Mouse (Mus musculus) kidney, postnatal 4 days (tissue): Measurements from ENCODE around the gene Zmiz1.

Experiments used
- DNase-seq, 2 experiments: peaks; one replicate each; pipeline ENCODE4 v3.0.0; 2021; ENCODE audit warnings: mixed read lengths in 2 of 2

Gene Zmiz1

DNA sequence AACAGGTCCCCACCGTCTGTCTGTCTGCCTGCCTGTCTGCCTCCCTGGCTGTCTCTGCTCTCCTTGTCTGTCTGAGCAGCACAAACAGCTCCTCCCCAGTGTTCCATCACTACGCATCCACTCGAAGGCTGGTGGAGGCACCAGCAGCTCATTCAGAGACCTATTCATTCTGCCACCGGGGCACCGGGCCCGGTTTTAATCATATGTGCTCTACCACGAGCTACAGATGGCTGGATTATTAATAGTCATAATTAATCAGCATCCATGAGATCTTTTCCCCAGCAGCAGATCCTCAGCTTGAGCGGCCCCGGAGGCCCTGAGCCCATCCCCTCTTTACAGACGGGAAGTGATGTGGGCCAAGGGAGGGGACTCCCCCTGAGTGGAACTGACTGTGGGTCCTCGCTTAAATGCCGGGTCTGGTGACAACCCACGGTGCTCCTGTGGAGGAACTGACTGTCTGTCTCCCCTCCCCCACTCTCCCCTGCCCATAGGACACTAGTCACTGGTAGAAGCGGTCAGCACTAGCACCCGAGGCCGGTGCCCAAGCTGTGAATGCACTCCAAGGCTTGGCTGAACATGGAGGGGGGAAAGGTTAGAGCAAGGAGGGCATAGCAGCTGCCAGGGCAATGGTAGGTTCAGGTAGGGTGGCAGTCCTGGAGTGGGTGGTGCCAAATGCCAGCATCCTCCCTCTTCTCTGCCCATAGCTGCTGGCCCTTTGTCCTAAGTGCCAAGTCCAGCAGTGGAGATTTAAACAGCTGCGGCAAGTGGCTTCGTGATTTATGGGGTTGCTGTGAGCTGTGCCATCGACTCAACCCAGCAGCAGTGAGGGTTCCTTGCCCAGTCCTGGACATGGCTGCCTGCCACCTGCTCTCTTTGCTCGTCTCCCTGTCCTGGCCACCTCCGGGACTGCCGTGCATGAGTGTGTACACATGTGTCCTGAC, 34.6 kb downstream of the Zmiz1 start:
- DNase-seq = peak in 1 of 2 experiments; percentile 63

GRCm38 (mm10) chr14:25494778-25495177, 35.8 kb downstream of the Zmiz1 start:
- no peak for DNase-seq

DNA sequence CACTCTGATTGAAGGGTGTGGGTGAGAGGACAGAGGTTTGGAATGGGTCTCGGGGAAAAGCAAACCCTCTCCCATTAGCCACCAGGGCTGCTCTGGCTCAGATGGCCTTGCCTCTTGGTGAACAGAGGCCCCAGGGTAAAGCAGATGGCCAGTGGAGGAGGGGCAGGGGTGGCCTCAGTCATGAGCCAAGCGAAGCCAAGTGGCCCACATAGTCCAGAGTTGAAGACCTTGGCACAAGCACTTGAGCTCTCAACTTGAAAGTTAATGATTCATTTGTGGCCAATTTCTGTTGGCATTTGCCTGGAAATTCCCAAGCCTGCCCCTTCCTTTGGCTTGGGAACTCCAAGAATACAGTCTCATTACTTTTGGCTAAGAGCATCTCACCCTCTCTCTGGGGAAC, 37.1 kb downstream of the Zmiz1 start:
- peak in 1 of 2 experiments; percentile 64 for DNase-seq

GRCm38 (mm10) chr14:25496989-25497388, 38.0 kb downstream of the Zmiz1 start:
- no peak for DNase-seq

GRCm38 (mm10) chr14:25497596-25497995, 38.6 kb downstream of the Zmiz1 start:
- DNase-seq = peak in 1 of 2 experiments; percentile 64

DNA sequence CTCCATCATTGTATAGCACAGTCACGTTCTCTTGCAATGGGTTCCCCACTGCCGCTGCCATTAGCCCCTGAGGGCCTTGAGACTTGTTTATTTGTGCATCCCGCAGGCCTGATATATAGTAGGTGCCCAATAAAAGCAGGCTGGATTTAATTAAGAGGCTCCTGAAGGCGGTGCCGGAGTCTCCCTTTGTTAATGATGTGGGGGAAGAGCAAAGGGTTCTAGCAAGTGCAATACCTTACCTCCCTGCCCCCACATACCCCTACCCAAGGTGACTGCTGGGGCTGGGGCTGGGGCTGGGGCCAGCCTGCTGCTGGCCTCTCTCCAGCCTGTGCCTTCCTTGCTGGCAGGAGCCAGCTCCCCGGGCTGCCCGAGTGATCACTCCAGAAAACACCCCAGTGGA, 39.4 kb downstream of the Zmiz1 start:
- DNase-seq = no peak

- DNase-seq = no peak
Observed at GRCm38 (mm10) chr14:25499526-25499925, 40.5 kb downstream of the Zmiz1 start.

- no peak for DNase-seq
Observed at GRCm38 (mm10) chr14:25500511-25501120, 41.6 kb downstream of the Zmiz1 start.

DNA sequence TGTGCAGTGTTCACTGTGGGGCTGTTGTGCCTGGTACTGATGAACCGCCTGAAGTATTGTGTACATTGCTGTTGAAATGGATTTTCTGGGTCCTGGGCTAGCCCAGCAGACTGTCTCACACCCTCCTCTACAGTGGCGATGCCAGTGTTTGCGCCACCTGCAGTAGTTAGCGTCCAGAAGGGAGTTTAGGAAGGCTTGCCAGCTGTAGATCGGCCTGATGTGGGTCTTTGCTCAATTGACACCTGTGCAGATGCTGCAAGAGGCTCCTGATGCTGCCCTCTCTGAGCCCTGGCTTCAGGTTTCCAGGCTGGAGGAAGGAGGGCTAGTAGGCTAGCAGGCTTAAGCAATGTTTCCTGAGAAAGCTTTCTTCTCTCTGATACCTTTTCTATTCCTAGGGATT, 42.5 kb downstream of the Zmiz1 start:
- DNase-seq = no peak

DNA sequence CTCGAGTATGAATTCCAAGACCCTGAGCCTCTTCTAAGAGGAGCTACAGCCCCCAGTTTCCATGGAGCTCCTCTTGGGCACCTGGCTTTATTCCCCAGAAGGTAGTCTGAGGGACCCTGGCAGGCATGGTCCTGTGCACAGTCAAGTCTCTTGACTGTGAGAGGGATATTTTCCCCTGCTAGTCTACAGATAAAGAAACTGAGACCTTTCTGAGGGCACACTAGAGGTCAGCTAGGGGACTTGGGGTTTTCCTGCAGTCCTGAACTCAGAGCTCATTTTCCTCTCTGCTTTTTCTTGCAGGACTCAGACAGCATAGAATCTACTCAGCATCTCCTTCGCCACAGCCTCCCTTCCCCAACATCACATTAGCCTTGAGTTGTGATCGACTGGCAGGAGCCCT, 43.4 kb downstream of the Zmiz1 start:
- no peak for DNase-seq

DNA sequence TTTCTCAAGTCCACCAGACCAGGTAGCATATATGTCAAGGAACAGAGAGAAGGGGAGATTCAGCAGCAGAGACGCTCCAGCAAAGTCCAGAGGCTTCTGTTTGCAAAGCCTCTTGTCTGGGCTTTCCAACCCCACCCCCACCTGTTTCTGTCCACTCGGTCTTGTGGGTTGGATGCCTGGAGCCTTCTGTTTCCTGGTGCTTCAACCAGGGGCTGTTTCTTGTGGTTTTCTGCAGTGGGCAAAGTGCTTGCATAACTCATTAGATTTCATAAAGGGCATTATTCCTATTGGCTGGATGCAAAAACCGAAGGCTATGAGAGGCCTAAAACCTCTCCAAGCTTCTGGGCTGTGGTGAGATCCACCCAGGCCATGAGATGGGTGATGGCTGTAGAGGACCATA, 45.3 kb downstream of the Zmiz1 start:
- DNase-seq = no peak

GRCm38 (mm10) chr14:25505201-25505671, 46.3 kb downstream of the Zmiz1 start:
- no peak for DNase-seq

DNA sequence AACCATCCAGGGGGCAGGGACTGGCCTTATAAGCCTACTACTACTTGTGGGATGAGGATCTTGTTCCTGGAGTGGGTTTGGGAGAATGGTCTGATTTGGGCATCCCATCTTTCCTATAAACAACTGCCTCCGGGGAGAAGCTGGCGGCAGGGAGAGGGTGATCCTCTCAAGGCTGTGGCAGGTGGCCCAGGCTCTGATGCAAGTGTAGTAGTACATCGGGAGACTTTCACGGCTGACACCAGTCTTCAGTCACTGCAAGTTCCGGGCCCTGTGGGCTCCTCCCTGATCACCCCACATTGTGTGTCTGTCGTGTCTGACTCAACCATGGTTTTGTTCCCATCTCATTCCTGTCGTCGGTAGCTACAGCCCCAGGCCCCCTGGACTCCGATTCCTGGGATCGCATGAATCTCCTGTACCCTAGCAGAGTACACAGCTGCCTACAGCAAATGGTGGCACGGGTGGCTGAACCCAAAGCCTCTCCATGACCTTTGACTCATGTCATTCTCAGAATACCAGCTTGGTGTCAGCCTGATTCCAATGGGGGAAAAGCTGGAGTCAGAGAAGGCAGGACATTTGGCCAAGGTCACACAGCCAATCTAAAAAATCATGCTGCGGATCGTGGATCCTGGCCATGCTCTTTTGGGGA, 49.2 kb downstream of the Zmiz1 start:
- DNase-seq = no peak

DNA sequence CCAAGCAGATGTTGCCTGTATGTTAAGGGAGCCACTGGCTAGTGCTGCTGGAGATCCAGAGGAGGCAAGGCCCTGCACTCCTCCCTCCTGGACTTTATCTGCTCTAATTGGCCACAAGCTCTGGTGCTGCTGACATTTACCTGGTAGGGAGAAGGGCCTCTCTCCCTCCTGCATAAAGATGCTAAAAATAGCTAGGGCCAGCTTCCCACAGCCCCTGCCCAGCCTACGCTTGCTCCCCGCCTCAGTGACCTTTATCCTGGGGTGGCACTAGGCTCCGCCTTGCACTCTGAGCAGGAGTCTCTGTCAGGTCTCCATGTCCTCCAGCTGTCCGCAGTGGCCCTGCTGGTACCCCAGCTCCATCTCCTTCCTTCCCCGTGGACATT, 49.8 kb downstream of the Zmiz1 start:
- no peak for DNase-seq

DNA sequence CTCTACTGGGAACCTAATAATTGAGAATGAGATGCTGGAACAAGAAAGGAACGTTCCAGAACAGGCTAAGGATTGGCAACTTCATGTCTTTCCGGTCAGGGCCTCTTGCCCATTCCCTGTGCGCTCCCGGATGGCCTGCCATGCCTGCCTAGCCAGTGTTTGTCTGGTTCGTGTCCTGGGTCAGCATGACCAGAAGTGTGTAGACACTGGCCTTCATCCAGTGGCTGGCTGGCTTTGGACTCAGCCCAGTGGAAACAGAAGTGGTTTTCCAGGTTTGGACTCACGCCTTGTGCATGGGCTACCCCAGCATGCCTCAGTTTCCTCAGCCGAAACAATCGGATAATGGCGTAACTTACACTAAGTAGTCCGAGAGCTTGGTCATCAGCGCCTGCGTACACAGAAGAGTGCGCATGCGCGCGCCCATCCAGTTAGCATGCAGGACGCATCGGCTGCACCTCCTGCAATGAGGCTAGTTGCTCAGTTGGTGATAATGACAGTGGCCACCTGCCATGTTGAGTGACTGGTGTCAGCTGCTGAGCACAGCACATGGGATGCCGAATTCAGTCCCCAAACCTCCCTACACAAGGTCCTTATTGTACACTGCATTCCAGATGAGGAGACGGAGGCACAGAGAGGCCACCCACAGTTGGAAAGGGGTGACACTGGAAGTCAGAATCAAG, 50.6 kb downstream of the Zmiz1 start:
- DNase-seq = no peak

GRCm38 (mm10) chr14:25510362-25510761, 51.4 kb downstream of the Zmiz1 start:
- DNase-seq = no peak

- DNase-seq = peak in 1 of 2 experiments; percentile 40
Observed at GRCm38 (mm10) chr14:25510987-25511386, 52.0 kb downstream of the Zmiz1 start.

- DNase-seq = peak in 1 of 2 experiments; percentile 17
Observed at GRCm38 (mm10) chr14:25511564-25511963, 52.6 kb downstream of the Zmiz1 start.

DNA sequence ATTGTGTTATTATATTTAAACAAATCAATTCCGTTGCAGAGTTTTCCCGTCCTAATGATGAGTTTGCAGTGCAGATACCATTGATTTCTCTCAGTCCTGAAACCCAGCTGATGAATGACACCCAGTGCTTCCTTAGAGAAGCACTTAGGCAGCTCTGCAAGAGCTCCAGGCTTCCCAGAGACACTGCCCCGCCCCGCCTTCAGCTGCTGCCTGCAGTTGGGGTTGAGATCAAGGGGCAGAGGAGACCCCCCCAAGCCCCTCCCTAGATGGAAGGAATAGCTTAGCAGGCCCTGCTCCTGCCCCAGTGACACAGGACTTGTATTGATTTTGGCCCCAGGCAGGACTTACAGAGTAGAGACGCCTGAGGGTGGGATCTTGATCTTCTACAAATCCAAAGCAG, 53.0 kb downstream of the Zmiz1 start:
- no peak for DNase-seq

DNA sequence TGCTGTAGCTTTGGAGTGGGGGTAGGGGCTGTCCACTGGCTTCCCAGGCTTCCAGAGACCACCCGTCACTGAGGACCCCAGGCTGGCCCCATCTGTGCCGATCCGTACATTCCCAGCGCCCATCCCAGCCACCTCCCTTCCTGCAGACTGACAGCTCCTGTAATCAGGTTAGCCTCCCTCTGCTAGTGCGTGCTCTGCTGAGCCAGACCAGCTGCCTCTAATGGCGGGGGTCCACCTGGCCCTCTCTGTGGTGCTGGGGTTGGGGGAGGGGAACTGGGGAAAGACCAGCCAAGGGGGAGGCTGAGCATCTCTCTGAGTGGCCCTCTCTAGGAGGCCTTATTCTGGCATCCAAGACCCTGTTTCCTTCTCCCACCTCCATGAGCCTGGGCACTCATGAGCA, 53.8 kb downstream of the Zmiz1 start:
- DNase-seq = no peak

DNA sequence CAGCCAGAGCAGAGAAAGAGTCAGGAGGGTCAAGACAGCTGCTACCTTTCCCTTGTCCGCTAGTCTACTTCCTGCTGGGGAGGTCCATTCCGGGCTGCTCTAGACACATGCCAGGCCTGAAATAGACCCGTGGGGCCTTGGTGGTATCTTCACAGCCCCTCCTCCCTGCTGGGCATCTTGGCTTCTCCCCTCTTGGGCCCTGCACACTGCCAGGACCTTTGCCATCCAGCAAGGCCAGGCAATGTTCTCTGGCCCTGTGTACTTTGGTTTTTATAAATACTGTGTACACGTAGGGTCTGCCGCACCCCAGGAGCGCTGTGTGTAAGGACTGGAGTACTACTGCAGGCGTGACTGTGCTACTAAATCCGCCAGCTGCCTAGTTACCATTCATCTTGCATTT, 54.5 kb downstream of the Zmiz1 start:
- no peak for DNase-seq

- DNase-seq = no peak
Observed at GRCm38 (mm10) chr14:25514943-25515512, 56.0 kb downstream of the Zmiz1 start.

DNA sequence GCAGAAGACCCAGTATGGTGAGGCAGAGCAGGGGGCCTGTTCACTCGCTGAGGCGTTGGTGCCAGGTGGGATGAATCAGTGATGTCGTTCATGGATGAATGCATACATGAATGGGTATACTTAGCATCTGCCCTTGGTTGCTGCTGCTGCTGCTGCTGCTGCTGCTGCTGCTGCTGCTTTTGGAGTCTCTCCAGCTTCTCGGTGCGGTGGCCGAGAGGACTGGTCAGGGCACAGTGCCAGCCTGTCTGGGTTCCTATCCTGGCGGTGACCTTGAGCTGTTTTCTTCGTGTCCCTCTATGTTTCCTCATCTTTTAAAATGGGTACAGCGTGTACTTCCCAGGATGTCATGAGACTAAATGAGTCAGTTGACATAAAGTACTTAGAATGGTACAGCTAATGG, 56.9 kb downstream of the Zmiz1 start:
- DNase-seq = peak in 1 of 2 experiments; percentile 63
